Mouse (Mus musculus) heart, postnatal 0 days (tissue): Measurements from ENCODE around the gene Slc25a26. TPM values are rescaled to one million over a fixed set of nuclear protein-coding genes. Genes with fewer than 3 reads are reported as not detected.
A peak's percentile ranks its signal among the peaks of the same experiment; 100 is the strongest.

Experiments used
- ATAC-seq: fragments of 200-750 bp; cut with Nextera tagmentation; 2 replicates; pipeline ENCODE4 v1.8.0; 2017; ENCODE audit warnings: low read depth, moderate number of reproducible peaks, moderate library complexity; ENCODE audit not compliant: insufficient read depth
- DNase-seq: peaks from one replicate; pipeline ENCODE4 v3.0.0-alpha.2; 2016; ENCODE audit warnings: low spot score
- H3K27ac ChIP-seq: fragments of 300-500 bp; sonication (generic); 2 replicates; pipeline ENCODE4 v1.5.1; 2014; ENCODE audit warnings: low read depth, mild to moderate bottlenecking
- H3K27me3 ChIP-seq: fragments of 300-500 bp; sonication (generic); 2 replicates; pipeline ENCODE4 v1.6.1; 2014; ENCODE audit warnings: low read length, mixed read lengths; ENCODE audit not compliant: control insufficient read depth, insufficient read depth
- H3K36me3 ChIP-seq: fragments of 300-500 bp; sonication (generic); replicated peaks from 2 replicates; pipeline ENCODE4 v1.6.1; 2014; ENCODE audit warnings: low read length, mixed read lengths; ENCODE audit not compliant: control insufficient read depth, insufficient read depth
- H3K4me1 ChIP-seq: fragments of 300-500 bp; sonication (generic); 2 replicates; pipeline ENCODE4 v1.6.1; 2014; ENCODE audit warnings: antibody characterized with exemption; ENCODE audit not compliant: control insufficient read depth, insufficient read depth
- H3K4me2 ChIP-seq: fragments of 300-500 bp; sonication (generic); 2 replicates; pipeline ENCODE4 v1.6.1; 2014; ENCODE audit warnings: low read depth, mild to moderate bottlenecking, low read length, moderate library complexity
- H3K4me3 ChIP-seq: fragments of 300-500 bp; sonication (generic); 2 replicates; pipeline ENCODE4 v1.5.1; 2014; ENCODE audit warnings: low read depth, low read length
- H3K9ac ChIP-seq: fragments of 300-500 bp; sonication (generic); replicated peaks from 2 replicates; pipeline ENCODE4 v1.6.1; 2014; ENCODE audit warnings: low read depth, low read length, mixed read lengths
- H3K9me3 ChIP-seq: fragments of 300-500 bp; sonication (generic); replicated peaks from 2 replicates; pipeline ENCODE4 v1.6.1; 2016; ENCODE audit warnings: low read length; ENCODE audit not compliant: control insufficient read depth
- CTCF ChIP-seq: IDR thresholded peaks from 2 replicates; pipeline ENCODE4 v1.5.1; 2016; ENCODE audit warnings: antibody characterized with exemption, control low read depth, low read depth
- EP300 ChIP-seq: IDR thresholded peaks from 2 replicates; pipeline ENCODE4 v1.6.1; 2016; ENCODE audit warnings: antibody characterized with exemption, low read depth
- WGBS: fragments of 180-500 bp; shearing (Covaris S2); extraction: QIAGEN DNeasy Blood & Tissue Kit; methylation state at CpG from one replicate; pipeline ENCODE4 v1.1.7; 2014; 5-methylcytosine and 5-hydroxymethylcytosine counted together
- polyA plus RNA-seq: library from polyadenylated mRNA; unstranded; fragments of >200 nt; fragmentation: Nextera tagmentation; extraction: Ambion mirVana; gene quantifications from 2 replicates; pipeline ENCODE4 v1.2.1, GENCODE M21; 2015
- total RNA-seq: library from RNA; depleted of rRNA; stranded (reverse); fragments of >200 nt; gene quantifications from 2 replicates; pipeline ENCODE4 v1.2.3, GENCODE M21; 2014; ENCODE audit warnings: low replicate concordance

Gene Slc25a26
- total and polyA plus RNA-seq, 2 experiments from 2014 or later: 13.4 to 17.9 TPM

- no peak overlapping the region for H3K9ac ChIP-seq
- no peak for ATAC-seq
- H3K4me1 ChIP-seq: peaks cover 4% of the 10 kb centered on the region; the same call in 1 of the 2 replicates
- H3K4me3 ChIP-seq: no peak overlapping the region
- no peak for DNase-seq
- H3K27me3 ChIP-seq: no peaks in the 10 kb centered on the region
- WGBS: 76% methylated on average over 4 of the region's 4 CpGs
- H3K27ac ChIP-seq: no peak overlapping the region
- TF ChIP-seq EP300: no peak
- TF ChIP-seq CTCF: no peak
- H3K9me3 ChIP-seq: no peaks in the 10 kb centered on the region
- H3K36me3 ChIP-seq: no peaks in the 10 kb centered on the region
- no peak overlapping the region for H3K4me2 ChIP-seq
Observed at GRCm38 (mm10) chr6:94588365-94588764, 88.2 kb downstream of the Slc25a26 start.

GRCm38 (mm10) chr6:94592243-94592642 lies 92.1 kb downstream of the Slc25a26 start:
- Histone ChIP-seq H3K36me3 (no peaks in the 10 kb centered on the region), H3K9me3 (no peaks in the 10 kb centered on the region), H3K27ac (peak overlapping the region; percentile 49), H3K4me1 (peaks cover 29% of the 10 kb centered on the region), H3K27me3 (no peaks in the 10 kb centered on the region), H3K4me2 (peak overlapping the region; percentile 46), H3K9ac (no peak overlapping the region), H3K4me3 (peak overlapping the region; percentile 10)
- ATAC-seq (peak; percentile 72; the same call in 1 of the 2 replicates), DNase-seq (peak; percentile 65)
- 6% methylated on average over 8 of the region's 8 CpGs for WGBS
- TF ChIP-seq CTCF (no peak), EP300 (no peak)

GRCm38 (mm10) chr6:94592710-94593109 lies 92.6 kb downstream of the Slc25a26 start:
- ATAC-seq (0 out of 2 replicates have a peak, but pooled peaks have one; percentile 26), DNase-seq (peak; percentile 15)
- TF ChIP-seq EP300: no peak
- TF ChIP-seq CTCF: no peak
- 5% methylated on average over 4 of the region's 4 CpGs for WGBS
- Histone ChIP-seq H3K27me3 (no peaks in the 10 kb centered on the region), H3K4me2 (peak overlapping the region; percentile 46), H3K4me1 (peaks cover 34% of the 10 kb centered on the region), H3K9ac (no peak overlapping the region), H3K4me3 (peak overlapping the region; percentile 10), H3K36me3 (no peaks in the 10 kb centered on the region), H3K9me3 (no peaks in the 10 kb centered on the region), H3K27ac (peak overlapping the region; percentile 49)

- H3K4me1 ChIP-seq: peaks cover 37% of the 10 kb centered on the region
- no peaks in the 10 kb centered on the region for H3K9me3 ChIP-seq
- H3K36me3 ChIP-seq: no peaks in the 10 kb centered on the region
- H3K4me3 ChIP-seq: no peak overlapping the region
- ATAC-seq (no peak), DNase-seq (no peak)
- WGBS: 57% methylated on average over 6 of the region's 6 CpGs
- no peak overlapping the region for H3K27ac ChIP-seq
- no peaks in the 10 kb centered on the region for H3K27me3 ChIP-seq
- no peak overlapping the region for H3K9ac ChIP-seq
- no peak overlapping the region for H3K4me2 ChIP-seq
- no peak for TF ChIP-seq CTCF
Observed at GRCm38 (mm10) chr6:94594096-94594665, 94.0 kb downstream of the Slc25a26 start.

GRCm38 (mm10) chr6:94594711-94595110 lies 94.6 kb downstream of the Slc25a26 start:
- DNase-seq: no peak
- WGBS: 61% methylated on average over 11 of the region's 11 CpGs
- H3K27ac ChIP-seq: peak overlapping the region; percentile 44; the same call in 1 of the 2 replicates

GRCm38 (mm10) chr6:94595206-94595605 lies 95.1 kb downstream of the Slc25a26 start:
- H3K36me3 ChIP-seq: no peaks in the 10 kb centered on the region
- H3K27me3 ChIP-seq: no peaks in the 10 kb centered on the region
- H3K9ac ChIP-seq: no peak overlapping the region
- peaks cover 37% of the 10 kb centered on the region for H3K4me1 ChIP-seq
- peak overlapping the region; percentile 44; the same call in 1 of the 2 replicates for H3K27ac ChIP-seq
- no peaks in the 10 kb centered on the region for H3K9me3 ChIP-seq
- WGBS: 28% methylated on average over 5 of the region's 5 CpGs
- DNase-seq (no peak), ATAC-seq (no peak)
- TF ChIP-seq CTCF: no peak
- no peak for TF ChIP-seq EP300
- H3K4me3 ChIP-seq: no peak overlapping the region
- no peak overlapping the region for H3K4me2 ChIP-seq

More at GRCm38 (mm10) chr6:94594711-94595110, 94.6 kb downstream of the Slc25a26 start:
- ATAC-seq: no peak
- H3K27me3 ChIP-seq: no peaks in the 10 kb centered on the region
- no peak overlapping the region for H3K4me3 ChIP-seq
- H3K4me1 ChIP-seq: peaks cover 37% of the 10 kb centered on the region
- no peak overlapping the region for H3K9ac ChIP-seq
- TF ChIP-seq CTCF: no peak
- TF ChIP-seq EP300: no peak
- H3K9me3 ChIP-seq: no peaks in the 10 kb centered on the region
- no peaks in the 10 kb centered on the region for H3K36me3 ChIP-seq
- H3K4me2 ChIP-seq: no peak overlapping the region
